Mouse (Mus musculus) ES-E14 (cell line): ENCODE data around the gene Gpr173.

Experiments used
- HCFC1 ChIP-seq: IDR thresholded peaks from 2 replicates; pipeline ENCODE4 v1.6.1; 2012; ENCODE audit warnings: low read length, inconsistent platforms, borderline replicate concordance; ENCODE audit not compliant: insufficient read depth
- ZC3H11A ChIP-seq: IDR thresholded peaks from 2 replicates; pipeline ENCODE4 v1.6.1; 2012; ENCODE audit warnings: low read depth, mild to moderate bottlenecking, inconsistent platforms, low read length, borderline replicate concordance
- ZNF384 ChIP-seq: IDR thresholded peaks from 2 replicates; pipeline ENCODE4 v1.6.1; 2012; ENCODE audit warnings: low read depth, low read length, inconsistent platforms

- TF ChIP-seq ZNF384 (no peak), ZC3H11A (peak; percentile 14; the same call in 1 of the 2 replicates), HCFC1 (no peak)
These were observed 15.9 kb downstream of the Gpr173 start for GRCm38 (mm10) chrX:152352553-152353153.
